Mouse (Mus musculus): ENCODE measurements around the gene Cblb. TPM values are rescaled to one million over a fixed set of nuclear protein-coding genes. Genes with fewer than 3 reads are reported as not detected.

The Cblb gene
- polyA plus RNA-seq, 1 experiment from 2014 or later, result 19.0 TPM

DNA sequence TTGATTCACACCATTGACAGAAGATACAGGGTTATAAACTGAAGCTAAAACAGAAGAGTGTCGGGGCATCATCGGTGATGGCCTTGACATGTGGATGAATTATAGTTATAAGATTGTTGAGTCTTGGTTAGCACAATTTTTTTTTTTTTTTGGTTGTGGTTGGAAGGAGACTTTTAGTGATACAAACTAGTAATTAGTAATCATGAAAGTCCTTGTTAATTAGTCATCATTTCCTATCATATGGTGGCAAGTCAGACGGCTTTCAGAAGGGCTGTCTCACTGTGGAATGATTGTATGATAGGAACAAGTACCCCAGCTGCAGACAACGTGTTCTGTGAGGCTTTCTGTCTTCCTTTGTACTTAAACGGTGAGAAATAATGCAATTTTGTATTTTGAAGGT is 76.8 kb downstream of the Cblb start:
- H3K9ac ChIP-seq (replicated peaks), result no peak overlapping the region
- no peak overlapping the region for H3K4me3 ChIP-seq
- H3K9me3 ChIP-seq, result no peaks in the 10 kb centered on the region
- no peak overlapping the region for H3K27ac ChIP-seq (replicated peaks)
- H3K36me3 ChIP-seq, result 0 out of 2 replicates have a peak, but pooled peaks cover 3% of the 10 kb centered on the region
- 80% methylated on average over 5 of the region's 5 CpGs for WGBS
- no peak for ATAC-seq (replicated peaks)
- no peaks in the 10 kb centered on the region for H3K27me3 ChIP-seq
- no peak overlapping the region for H3K4me2 ChIP-seq (replicated peaks)
- H3K4me1 ChIP-seq, result no peaks in the 10 kb centered on the region

DNA sequence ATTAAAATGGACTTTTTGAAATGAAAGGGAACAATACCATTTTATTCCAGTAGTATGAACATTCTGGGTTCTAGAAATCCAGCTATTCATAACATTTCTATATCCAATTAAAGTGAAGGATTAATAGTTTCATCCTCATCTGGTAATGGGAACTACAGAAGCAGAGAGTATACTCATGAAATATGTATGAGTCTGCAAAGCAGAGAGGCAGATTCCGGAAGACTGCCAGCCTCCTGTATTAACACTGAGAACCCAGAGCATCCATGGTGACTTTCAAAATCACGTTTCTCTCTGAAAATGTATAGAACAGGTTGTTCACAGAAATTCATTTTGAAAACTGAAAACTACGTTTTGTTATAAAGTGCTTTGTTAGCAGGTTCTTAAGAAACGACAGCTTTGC is 83.4 kb downstream of the Cblb start:
- H3K27ac ChIP-seq (replicated peaks), result peak overlapping the region; percentile 60; the same call in 1 of the 2 replicates
- H3K4me3 ChIP-seq, result no peak overlapping the region
- no peaks in the 10 kb centered on the region for H3K9me3 ChIP-seq
- H3K9ac ChIP-seq (replicated peaks), result no peak overlapping the region
- no peaks in the 10 kb centered on the region for H3K27me3 ChIP-seq
- peaks cover 20% of the 10 kb centered on the region for H3K4me1 ChIP-seq
- peak; percentile 75 for ATAC-seq (replicated peaks)
- no peak overlapping the region for H3K4me2 ChIP-seq (replicated peaks)
- 45% methylated on average over 4 of the region's 4 CpGs for WGBS
- H3K36me3 ChIP-seq, result 0 out of 2 replicates have a peak, but pooled peaks cover 4% of the 10 kb centered on the region

DNA sequence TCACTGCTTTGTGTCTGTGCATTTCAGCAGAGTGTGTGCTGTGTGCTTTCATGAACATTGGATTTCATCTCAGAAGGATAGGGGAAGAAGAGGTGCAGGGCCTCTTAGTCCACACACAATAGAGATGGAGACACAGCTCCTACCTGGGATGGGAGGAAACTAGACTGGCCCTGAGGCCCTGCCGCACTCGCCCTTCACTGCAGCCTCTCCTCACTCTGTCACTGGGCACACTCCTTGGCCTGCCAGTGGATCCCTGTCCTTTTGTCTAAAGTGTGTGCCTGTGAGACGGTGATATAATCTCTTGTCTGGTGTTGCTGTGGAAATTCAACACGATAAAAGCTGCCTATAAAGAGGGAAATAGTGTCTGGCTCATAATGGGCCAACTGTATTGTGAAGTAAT is 88.0 kb downstream of the Cblb start:
- WGBS, result 35% methylated on average over 4 of the region's 4 CpGs
- Histone ChIP-seq H3K4me1 (peaks cover 30% of the 10 kb centered on the region), H3K4me2 (replicated peaks) (no peak overlapping the region), H3K36me3 (no peaks in the 10 kb centered on the region), H3K9me3 (no peaks in the 10 kb centered on the region), H3K4me3 (no peak overlapping the region), H3K27ac (replicated peaks) (no peak overlapping the region), H3K9ac (replicated peaks) (no peak overlapping the region), H3K27me3 (no peaks in the 10 kb centered on the region)
- no peak for ATAC-seq (replicated peaks)

DNA sequence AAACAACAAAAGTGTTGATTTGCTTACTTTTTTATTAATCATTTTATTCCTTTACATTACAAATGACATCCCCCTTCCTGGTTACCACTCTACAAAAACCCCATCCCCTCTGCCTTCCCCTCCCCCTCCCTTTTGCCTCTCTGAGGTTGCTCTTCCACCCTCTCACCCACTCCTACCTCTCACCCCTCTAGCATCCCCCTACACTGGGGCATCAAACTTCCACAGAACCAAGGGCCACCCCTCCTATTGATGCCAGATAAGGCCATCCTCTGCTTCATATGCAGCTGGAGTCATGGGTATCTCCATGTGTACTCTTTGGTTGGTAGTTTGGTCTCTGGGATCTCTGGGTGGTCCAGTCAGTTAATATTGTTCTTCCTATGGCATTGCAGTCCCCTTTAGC is 93.9 kb downstream of the Cblb start:
- Histone ChIP-seq H3K27me3 (no peaks in the 10 kb centered on the region), H3K27ac (replicated peaks) (no peak overlapping the region), H3K4me2 (replicated peaks) (no peak overlapping the region), H3K36me3 (no peaks in the 10 kb centered on the region), H3K4me3 (no peak overlapping the region), H3K9me3 (no peaks in the 10 kb centered on the region), H3K9ac (replicated peaks) (no peak overlapping the region), H3K4me1 (peaks cover 15% of the 10 kb centered on the region)
- ATAC-seq (replicated peaks), result no peak

DNA sequence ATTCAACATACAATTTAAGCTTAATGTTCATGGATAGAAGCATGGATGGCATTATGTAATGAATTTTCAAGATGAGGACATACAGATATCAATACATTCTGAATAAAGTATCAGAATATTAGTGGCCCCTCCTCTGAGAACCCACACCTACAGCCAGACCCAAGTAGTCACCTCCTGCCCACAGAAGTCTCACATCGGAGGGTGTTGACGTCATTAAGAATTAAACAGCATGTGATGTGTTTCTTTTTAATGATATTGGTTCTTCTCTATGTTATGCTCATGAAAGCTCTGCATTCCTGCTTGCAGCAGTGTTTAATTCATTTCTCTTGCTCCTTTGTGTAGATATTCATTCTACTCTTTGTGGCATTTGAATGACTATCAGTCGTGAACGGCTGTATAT is 94.9 kb downstream of the Cblb start:
- Histone ChIP-seq H3K4me2 (replicated peaks) (no peak overlapping the region), H3K27me3 (no peaks in the 10 kb centered on the region), H3K4me3 (no peak overlapping the region), H3K27ac (replicated peaks) (no peak overlapping the region), H3K9me3 (no peaks in the 10 kb centered on the region), H3K36me3 (no peaks in the 10 kb centered on the region), H3K9ac (replicated peaks) (no peak overlapping the region), H3K4me1 (peaks cover 11% of the 10 kb centered on the region)
- no peak for ATAC-seq (replicated peaks)
- 64% methylated on average over 4 of the region's 4 CpGs for WGBS

DNA sequence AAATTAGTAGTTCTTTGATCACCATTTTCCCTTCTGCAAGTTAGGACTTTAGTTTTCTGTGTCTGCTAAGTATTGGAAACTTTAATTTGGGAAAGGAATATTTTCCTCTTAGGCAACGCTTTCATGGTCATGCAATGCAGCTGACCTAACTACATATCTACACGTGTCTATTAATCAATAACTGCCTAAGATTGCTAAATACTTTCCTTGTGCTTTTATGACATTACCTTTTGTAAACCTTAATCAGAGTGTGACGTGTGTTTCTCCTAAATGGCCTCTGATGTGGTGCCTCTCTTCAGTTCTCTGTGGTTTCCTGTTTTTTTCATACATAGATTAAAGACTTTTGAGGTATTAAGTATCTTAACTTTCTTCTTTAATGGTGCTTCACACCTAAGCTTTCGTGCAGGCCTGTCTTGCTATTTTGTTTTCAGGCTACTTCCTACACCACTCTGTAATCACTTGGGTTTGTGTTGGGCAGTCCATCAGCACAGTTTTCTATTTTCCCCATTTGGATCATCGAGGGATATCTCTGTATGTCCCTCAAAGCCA is 98.4 kb downstream of the Cblb start:
- Histone ChIP-seq H3K4me3 (no peak overlapping the region), H3K4me1 (peaks cover 8% of the 10 kb centered on the region), H3K9me3 (no peaks in the 10 kb centered on the region), H3K9ac (replicated peaks) (no peak overlapping the region), H3K4me2 (replicated peaks) (no peak overlapping the region), H3K36me3 (no peaks in the 10 kb centered on the region), H3K27ac (replicated peaks) (no peak overlapping the region), H3K27me3 (no peaks in the 10 kb centered on the region)
- no peak for ATAC-seq (replicated peaks)
- WGBS, result 95% methylated on average over 5 of the region's 5 CpGs

DNA sequence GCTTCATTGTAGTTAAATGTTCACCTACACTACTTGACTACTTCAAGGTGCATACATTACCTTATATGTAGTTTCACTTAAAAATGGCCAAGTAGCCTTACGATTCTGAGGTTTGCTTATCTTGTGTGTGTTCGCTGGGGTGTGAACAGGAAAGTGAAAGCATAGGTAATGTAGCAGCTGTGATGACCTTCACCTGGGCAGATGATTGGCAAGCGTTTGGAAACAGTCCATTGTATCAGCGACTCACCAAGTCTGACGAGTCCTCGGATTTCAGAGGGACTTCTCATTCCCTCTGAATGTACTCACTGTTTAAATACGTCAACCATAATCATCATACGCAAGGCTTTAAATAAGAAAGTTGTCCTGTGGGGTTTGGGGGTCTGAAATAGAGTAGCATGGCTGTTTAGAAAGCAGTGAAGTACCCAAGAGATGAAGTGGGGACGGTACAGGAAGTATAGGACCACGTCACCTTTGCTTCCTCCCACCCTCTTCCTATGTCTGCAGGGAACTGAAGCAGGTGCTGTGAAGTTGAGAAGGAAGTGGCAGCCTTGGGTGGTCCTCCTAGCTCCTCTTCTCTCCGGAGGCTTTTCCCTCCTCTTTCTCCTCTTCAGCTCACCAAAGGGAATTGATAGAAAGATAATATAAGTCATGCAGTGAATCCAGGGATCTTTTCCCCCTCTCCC is 101.9 kb downstream of the Cblb start:
- Histone ChIP-seq H3K4me2 (replicated peaks) (no peak overlapping the region), H3K4me3 (no peak overlapping the region), H3K9ac (replicated peaks) (no peak overlapping the region), H3K4me1 (peaks cover 16% of the 10 kb centered on the region), H3K27me3 (no peaks in the 10 kb centered on the region), H3K27ac (replicated peaks) (0 out of 2 replicates have a peak overlapping the region, but pooled peaks have one; percentile 4), H3K9me3 (no peaks in the 10 kb centered on the region), H3K36me3 (peaks cover 7% of the 10 kb centered on the region; the same call in 1 of the 2 replicates)
- 83% methylated on average over 11 of the region's 11 CpGs for WGBS
- no peak for ATAC-seq (replicated peaks)

DNA sequence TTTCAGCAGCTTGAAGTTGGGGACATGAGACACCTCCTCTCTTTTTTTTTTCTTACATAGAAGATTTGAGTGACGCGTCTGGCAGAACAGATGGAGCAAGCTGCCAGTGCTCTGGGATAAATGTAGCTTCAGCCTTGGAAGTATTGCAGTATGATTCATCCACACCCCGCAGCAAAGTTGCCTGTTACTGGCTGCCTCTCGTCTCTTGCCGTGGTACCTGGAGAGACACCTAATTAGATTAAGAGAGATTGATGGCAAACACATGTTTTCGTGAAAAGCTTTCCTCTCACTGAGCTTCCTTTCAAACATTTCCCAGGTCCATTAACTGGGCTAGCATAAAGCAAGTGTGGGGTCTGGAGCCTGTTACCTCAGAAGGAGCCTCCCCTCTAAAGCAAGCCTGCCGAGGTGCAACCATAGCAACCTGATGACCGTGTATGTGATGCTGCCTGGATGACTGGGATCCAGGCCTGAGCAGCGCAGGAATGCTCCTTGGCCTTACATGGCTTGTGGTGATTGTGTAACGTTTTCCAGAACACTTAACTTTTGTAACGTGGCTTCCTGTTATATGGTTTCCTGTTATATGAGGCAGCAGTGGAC is 103.7 kb downstream of the Cblb start:
- Histone ChIP-seq H3K4me2 (replicated peaks) (0 out of 2 replicates have a peak overlapping the region, but pooled peaks have one; percentile 13), H3K4me3 (no peak overlapping the region), H3K27ac (replicated peaks) (peak overlapping the region; percentile 79), H3K9ac (replicated peaks) (no peak overlapping the region), H3K36me3 (peaks cover 7% of the 10 kb centered on the region; the same call in 1 of the 2 replicates), H3K4me1 (peaks cover 16% of the 10 kb centered on the region), H3K27me3 (no peaks in the 10 kb centered on the region), H3K9me3 (no peaks in the 10 kb centered on the region)
- WGBS, result 38% methylated on average over 11 of the region's 11 CpGs
- peak; percentile 93 for ATAC-seq (replicated peaks)

DNA sequence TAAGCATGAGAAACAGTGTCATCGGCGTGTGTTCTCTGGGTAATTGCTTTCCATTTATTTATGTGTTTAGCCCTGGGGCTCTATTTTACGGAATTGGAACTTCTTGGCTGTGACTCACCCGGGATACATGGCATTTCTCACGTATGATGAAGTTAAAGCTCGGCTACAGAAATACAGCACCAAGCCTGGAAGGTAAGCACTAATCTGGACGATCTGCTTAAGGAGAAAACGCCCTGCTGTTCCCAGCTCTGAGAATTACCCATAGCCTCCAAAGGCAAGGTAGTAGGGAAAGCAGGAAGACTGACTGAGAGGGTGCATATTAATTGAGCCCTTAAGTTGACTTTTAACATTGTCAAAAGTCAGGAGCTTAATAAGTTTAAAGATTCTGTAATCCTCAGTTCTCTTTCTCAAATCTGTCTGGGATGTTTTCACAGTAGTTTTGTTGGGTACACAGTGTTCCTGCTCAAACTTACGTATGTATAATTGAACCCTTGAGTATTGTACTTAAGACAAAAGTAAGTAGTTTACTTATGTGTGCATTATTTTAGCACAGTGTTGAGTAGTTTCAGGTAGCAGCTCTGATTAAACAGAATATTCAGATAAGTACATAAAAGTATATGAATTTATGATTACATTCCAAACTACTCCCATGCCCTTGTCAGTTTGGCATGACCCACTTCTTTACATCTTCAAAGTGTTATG is 104.8 kb downstream of the Cblb start:
- no peak overlapping the region for H3K4me2 ChIP-seq (replicated peaks)
- WGBS, result 80% methylated on average over 9 of the region's 9 CpGs
- H3K9ac ChIP-seq (replicated peaks), result no peak overlapping the region

DNA sequence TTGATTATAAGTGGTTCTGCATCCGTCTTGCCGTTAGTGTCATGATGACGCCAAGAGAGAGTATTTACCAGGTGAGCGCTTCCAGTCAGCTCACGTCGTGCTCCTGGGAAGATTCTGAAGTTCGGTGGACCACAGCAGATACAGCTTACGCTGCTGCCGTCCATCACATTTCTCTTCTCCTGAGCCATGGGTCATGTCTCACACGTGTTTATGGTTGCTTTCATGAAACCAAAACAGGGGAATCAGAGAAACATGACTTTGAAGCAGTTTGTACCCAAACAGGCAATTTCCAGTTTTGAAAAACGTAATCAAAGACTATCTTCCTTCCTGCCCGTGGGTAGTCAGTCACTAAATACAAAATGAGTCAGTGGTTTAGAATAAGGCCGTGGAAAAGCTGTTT is 112.1 kb downstream of the Cblb start:
- no peak for ATAC-seq (replicated peaks)
- peaks cover 16% of the 10 kb centered on the region for H3K4me1 ChIP-seq

More for the DNA sequence above, 104.8 kb downstream of the Cblb start:
- H3K27me3 ChIP-seq, result no peaks in the 10 kb centered on the region
- H3K4me1 ChIP-seq, result peaks cover 16% of the 10 kb centered on the region
- no peak for ATAC-seq (replicated peaks)
- H3K27ac ChIP-seq (replicated peaks), result no peak overlapping the region
- H3K4me3 ChIP-seq, result no peak overlapping the region
- H3K36me3 ChIP-seq, result peaks cover 7% of the 10 kb centered on the region; the same call in 1 of the 2 replicates
- H3K9me3 ChIP-seq, result no peaks in the 10 kb centered on the region

DNA sequence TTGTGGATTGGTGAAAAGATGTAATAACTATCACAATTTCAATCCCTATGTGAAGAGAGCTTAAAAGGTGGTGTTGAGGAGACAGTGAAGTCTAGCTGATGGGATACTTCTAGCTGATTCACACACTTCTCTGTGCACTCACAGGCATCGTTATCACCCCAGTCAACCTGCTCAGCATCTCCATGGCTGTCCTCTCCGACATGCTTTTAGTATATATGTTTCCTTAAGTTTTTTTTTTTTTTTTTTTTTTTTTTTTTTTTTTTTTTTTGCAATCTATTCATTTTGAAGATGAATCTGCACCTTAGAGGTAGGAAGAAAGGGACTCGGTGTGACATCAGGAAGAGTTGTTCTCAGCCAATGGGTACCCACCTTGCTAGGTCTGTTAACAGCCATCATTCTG is 112.8 kb downstream of the Cblb start:
- no peak for ATAC-seq (replicated peaks)
- no peak overlapping the region for H3K9ac ChIP-seq (replicated peaks)
- H3K36me3 ChIP-seq, result peaks cover 17% of the 10 kb centered on the region
- H3K27ac ChIP-seq (replicated peaks), result no peak overlapping the region
- H3K9me3 ChIP-seq, result no peaks in the 10 kb centered on the region
- 94% methylated on average over 3 of the region's 3 CpGs for WGBS
- no peaks in the 10 kb centered on the region for H3K27me3 ChIP-seq
- H3K4me3 ChIP-seq, result no peak overlapping the region
- H3K4me2 ChIP-seq (replicated peaks), result no peak overlapping the region
- peaks cover 16% of the 10 kb centered on the region for H3K4me1 ChIP-seq

More for the DNA sequence above, 112.1 kb downstream of the Cblb start:
- 92% methylated on average over 13 of the region's 13 CpGs for WGBS
- peaks cover 14% of the 10 kb centered on the region for H3K36me3 ChIP-seq
- no peaks in the 10 kb centered on the region for H3K9me3 ChIP-seq
- H3K27me3 ChIP-seq, result no peaks in the 10 kb centered on the region
- no peak overlapping the region for H3K4me2 ChIP-seq (replicated peaks)
- no peak overlapping the region for H3K27ac ChIP-seq (replicated peaks)
- H3K9ac ChIP-seq (replicated peaks), result no peak overlapping the region
- no peak overlapping the region for H3K4me3 ChIP-seq

DNA sequence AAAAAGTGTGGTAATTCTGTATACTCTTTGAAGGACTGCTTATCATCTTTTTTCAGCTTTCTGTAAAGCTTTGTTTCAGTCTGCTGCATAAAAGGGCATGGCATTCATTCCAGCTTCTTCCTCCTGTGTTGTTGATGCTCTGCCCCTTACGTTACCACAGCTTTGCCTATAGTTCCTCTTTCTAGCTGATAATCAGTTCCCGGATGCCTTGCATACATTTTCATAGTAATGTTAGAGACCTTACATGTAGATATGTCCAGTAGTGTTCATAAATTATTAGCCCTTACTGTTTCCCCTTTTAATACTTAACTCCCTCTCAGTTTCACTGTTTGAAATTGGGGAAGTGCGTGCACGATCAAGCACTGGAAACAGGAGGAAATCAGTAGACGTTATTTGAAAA is 113.8 kb downstream of the Cblb start:
- H3K4me2 ChIP-seq (replicated peaks), result no peak overlapping the region
- no peak overlapping the region for H3K4me3 ChIP-seq
- 91% methylated on average over 5 of the region's 5 CpGs for WGBS
- no peaks in the 10 kb centered on the region for H3K27me3 ChIP-seq
- H3K9ac ChIP-seq (replicated peaks), result no peak overlapping the region
- H3K9me3 ChIP-seq, result no peaks in the 10 kb centered on the region
- ATAC-seq (replicated peaks), result no peak
- H3K4me1 ChIP-seq, result peaks cover 20% of the 10 kb centered on the region
- H3K36me3 ChIP-seq, result peaks cover 17% of the 10 kb centered on the region
- H3K27ac ChIP-seq (replicated peaks), result no peak overlapping the region
